Mouse (Mus musculus) stomach, postnatal 0 days (tissue): ENCODE measurements around the gene Sec22b. TPM values are rescaled to one million over a fixed set of nuclear protein-coding genes. Genes with fewer than 3 reads are reported as not detected.

Experiments
- ATAC-seq: fragments of 200-750 bp; cut with Nextera tagmentation; 2 replicates; pipeline ENCODE4 v1.8.0; 2017; ENCODE audit not compliant: low FRiP score, low TSS enrichment
- DNase-seq: peaks from one replicate; pipeline ENCODE4 v3.0.0-alpha.2; 2016; ENCODE audit warnings: low spot score
- H3K27ac ChIP-seq: fragments of 300-500 bp; sonication (generic); replicated peaks from 2 replicates; pipeline ENCODE4 v1.5.1; 2014; ENCODE audit warnings: mild to moderate bottlenecking, control low read depth
- H3K27me3 ChIP-seq: fragments of 300-500 bp; sonication (generic); 2 replicates; pipeline ENCODE4 v1.6.1; 2014; ENCODE audit warnings: low read length; ENCODE audit not compliant: control insufficient read depth, insufficient read depth
- H3K36me3 ChIP-seq: fragments of 300-500 bp; sonication (generic); 2 replicates; pipeline ENCODE4 v1.6.1; 2014; ENCODE audit warnings: low read length, mixed read lengths; ENCODE audit not compliant: control insufficient read depth, insufficient read depth
- H3K4me1 ChIP-seq: fragments of 300-500 bp; sonication (generic); replicated peaks from 2 replicates; pipeline ENCODE4 v1.6.1; 2014; ENCODE audit warnings: antibody characterized with exemption; ENCODE audit not compliant: control insufficient read depth, insufficient read depth
- H3K4me2 ChIP-seq: fragments of 300-500 bp; sonication (generic); replicated peaks from 2 replicates; pipeline ENCODE4 v1.6.1; 2014; ENCODE audit warnings: low read depth, mild to moderate bottlenecking, control low read depth, moderate library complexity
- H3K4me3 ChIP-seq: fragments of 300-500 bp; sonication (generic); 2 replicates; pipeline ENCODE4 v1.5.1; 2014; ENCODE audit warnings: low read depth, low read length, control low read depth
- H3K9ac ChIP-seq: fragments of 300-500 bp; sonication (generic); 2 replicates; pipeline ENCODE4 v1.6.1; 2014; ENCODE audit warnings: mild to moderate bottlenecking, low read length, control low read depth, mixed read lengths
- H3K9me3 ChIP-seq: fragments of 300-500 bp; sonication (generic); 2 replicates; pipeline ENCODE4 v1.6.1; 2016; ENCODE audit warnings: low read length; ENCODE audit not compliant: control insufficient read depth
- CTCF ChIP-seq: IDR thresholded peaks from 2 replicates; pipeline ENCODE4 v1.5.1; 2016; ENCODE audit warnings: antibody characterized with exemption, low read depth, mild to moderate bottlenecking, moderate library complexity
- EP300 ChIP-seq: optimal IDR thresholded peaks from 2 replicates; pipeline ENCODE3; 2016; ENCODE audit warnings: antibody characterized with exemption
- WGBS: fragments of 180-500 bp; shearing (Covaris S2); extraction: QIAGEN DNeasy Blood & Tissue Kit; methylation state at CpG from one replicate; pipeline ENCODE4 v1.1.7; 2014; 5-methylcytosine and 5-hydroxymethylcytosine counted together
- polyA plus RNA-seq: library from polyadenylated mRNA; unstranded; fragments of >200 nt; fragmentation: Nextera tagmentation; extraction: Ambion mirVana; gene quantifications from 2 replicates; pipeline ENCODE4 v1.2.1, GENCODE M21; 2015

The Sec22b gene
- polyA plus RNA-seq, 1 experiment from 2014 or later: 90.6 TPM

DNA sequence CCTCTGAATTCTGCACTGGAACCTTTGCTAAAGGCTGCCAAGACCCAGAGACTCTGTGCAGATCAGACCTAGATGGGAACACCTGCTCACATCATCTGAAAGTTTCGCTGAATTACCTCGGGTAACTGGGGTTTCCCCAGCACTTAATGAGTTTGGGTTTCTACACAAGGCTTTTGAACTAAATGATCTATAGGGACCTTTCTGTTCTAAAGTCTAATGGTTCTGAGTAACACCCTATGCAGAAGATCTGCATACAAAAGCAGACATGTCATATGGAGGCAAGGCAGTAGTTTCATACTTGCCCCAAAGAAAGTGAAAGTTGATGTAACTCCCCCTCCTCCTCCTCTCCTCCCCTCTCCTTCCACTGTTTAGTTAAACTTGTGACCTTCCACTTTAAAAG is 47.5 kb downstream of the Sec22b start:
- no peak overlapping the region for H3K4me2 ChIP-seq
- H3K9me3 ChIP-seq: no peaks in the 10 kb centered on the region
- no peak overlapping the region for H3K4me3 ChIP-seq
- no peak overlapping the region for H3K9ac ChIP-seq
- no peak for DNase-seq
- no peaks in the 10 kb centered on the region for H3K4me1 ChIP-seq
- no peak for TF ChIP-seq CTCF
- TF ChIP-seq EP300: no peak
- H3K27ac ChIP-seq: no peak overlapping the region
- H3K36me3 ChIP-seq: no peaks in the 10 kb centered on the region
- no peaks in the 10 kb centered on the region for H3K27me3 ChIP-seq
- 69% methylated on average over 2 of the region's 2 CpGs for WGBS
- ATAC-seq: no peak

DNA sequence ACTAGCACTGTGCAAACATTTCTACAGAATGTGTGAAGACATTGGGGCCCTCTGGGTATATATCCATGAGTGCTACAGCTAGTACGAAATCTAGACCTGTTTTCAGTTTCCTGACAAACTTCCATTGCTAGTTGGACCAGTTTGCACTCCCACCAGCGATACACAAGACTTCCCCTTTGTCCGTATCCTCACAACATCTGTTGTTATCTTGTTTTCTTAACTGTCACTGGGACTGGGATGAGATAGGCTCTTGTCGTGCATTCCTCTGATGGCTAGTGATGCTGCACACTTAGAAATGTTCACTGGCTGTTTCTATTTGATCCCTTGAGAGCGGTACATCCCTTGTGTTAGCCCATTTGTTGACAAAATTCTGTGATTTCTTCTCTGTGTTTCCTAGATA is 49.0 kb downstream of the Sec22b start:
- Histone ChIP-seq H3K36me3 (no peaks in the 10 kb centered on the region), H3K4me3 (no peak overlapping the region), H3K9me3 (no peaks in the 10 kb centered on the region), H3K4me2 (no peak overlapping the region), H3K9ac (no peak overlapping the region), H3K4me1 (no peaks in the 10 kb centered on the region), H3K27me3 (no peaks in the 10 kb centered on the region), H3K27ac (no peak overlapping the region)
- WGBS: 50% methylated on average over 5 of the region's 5 CpGs
- ATAC-seq: no peak
- TF ChIP-seq EP300: no peak
- TF ChIP-seq CTCF: no peak
- no peak for DNase-seq

DNA sequence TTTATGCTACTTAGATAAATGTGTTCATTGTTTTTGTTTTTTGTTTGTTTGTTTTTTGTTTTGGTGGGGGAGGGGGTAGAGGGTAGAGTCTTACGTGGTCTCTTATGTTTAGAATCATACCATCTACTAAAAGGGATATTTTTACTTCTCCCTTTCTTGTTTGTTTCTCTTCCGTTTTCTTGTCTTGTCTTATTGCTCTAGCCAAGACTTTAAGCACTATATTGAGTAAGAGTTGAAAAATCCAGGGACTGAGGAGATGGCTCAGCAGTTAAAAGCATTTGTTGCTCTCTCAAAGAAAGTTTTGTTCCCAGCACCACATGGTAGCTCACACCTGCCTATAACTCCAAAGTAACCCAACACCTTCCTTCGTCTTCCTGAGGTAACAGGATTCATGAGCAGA is 50.1 kb downstream of the Sec22b start:
- ATAC-seq (no peak), DNase-seq (no peak)
- Histone ChIP-seq H3K36me3 (no peaks in the 10 kb centered on the region), H3K4me3 (no peak overlapping the region), H3K9me3 (no peaks in the 10 kb centered on the region), H3K27me3 (no peaks in the 10 kb centered on the region), H3K4me2 (no peak overlapping the region), H3K9ac (no peak overlapping the region), H3K27ac (no peak overlapping the region), H3K4me1 (no peaks in the 10 kb centered on the region)
- 84% methylated on average over 3 of the region's 3 CpGs for WGBS
- TF ChIP-seq CTCF (no peak), EP300 (no peak)

DNA sequence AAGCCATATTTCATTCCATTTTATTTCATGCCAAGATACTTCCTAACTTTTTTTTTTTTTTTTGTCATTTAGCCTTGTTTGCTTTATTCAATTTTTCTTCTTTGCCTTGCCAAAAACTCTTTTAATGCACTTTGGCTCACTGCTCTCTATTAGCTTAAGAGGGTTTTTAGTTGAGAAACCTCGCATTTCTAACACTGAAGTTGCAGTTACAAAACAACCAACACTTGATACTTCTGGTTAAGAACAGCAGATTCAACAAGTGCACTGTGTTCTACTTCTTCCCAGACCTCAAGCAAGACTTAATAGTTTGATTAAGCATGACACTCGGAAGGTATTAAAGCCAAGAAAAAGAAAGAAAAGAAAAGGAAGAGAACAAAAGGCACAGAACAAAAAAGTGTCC is 52.2 kb downstream of the Sec22b start:
- Histone ChIP-seq H3K9ac (no peak overlapping the region), H3K9me3 (no peaks in the 10 kb centered on the region), H3K4me2 (no peak overlapping the region), H3K27me3 (no peaks in the 10 kb centered on the region), H3K4me3 (no peak overlapping the region), H3K4me1 (no peaks in the 10 kb centered on the region), H3K27ac (no peak overlapping the region), H3K36me3 (no peaks in the 10 kb centered on the region)
- no peak for ATAC-seq
- no peak for DNase-seq
- TF ChIP-seq EP300: no peak
- no peak for TF ChIP-seq CTCF
- WGBS: 68% methylated on average over 2 of the region's 2 CpGs

DNA sequence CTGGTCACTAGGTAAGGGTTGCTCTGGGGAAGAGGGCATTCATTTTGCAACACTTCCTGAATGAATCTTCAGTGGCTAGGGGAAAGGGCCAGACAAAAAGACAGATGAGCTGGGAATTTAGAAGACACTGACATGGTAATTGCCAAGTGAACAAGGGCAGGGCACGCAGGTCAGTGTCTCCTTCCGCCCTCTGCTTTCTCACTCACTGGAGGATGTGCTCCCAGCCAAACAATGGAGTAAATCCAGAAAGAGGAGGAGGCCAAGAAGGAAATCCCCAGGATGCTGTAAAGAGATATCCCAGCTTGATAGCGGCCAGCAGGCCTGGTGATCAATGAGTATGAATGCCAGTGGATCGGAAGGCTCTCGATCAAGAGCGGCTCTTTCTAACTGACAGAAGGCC is 55.3 kb downstream of the Sec22b start:
- Histone ChIP-seq H3K9ac (no peak overlapping the region), H3K27ac (no peak overlapping the region), H3K4me2 (no peak overlapping the region), H3K27me3 (no peaks in the 10 kb centered on the region), H3K4me1 (no peaks in the 10 kb centered on the region), H3K9me3 (no peaks in the 10 kb centered on the region), H3K4me3 (no peak overlapping the region), H3K36me3 (no peaks in the 10 kb centered on the region)
- DNase-seq (no peak), ATAC-seq (no peak)
- 59% methylated on average over 6 of the region's 6 CpGs for WGBS
- TF ChIP-seq EP300 (no peak), CTCF (no peak)

DNA sequence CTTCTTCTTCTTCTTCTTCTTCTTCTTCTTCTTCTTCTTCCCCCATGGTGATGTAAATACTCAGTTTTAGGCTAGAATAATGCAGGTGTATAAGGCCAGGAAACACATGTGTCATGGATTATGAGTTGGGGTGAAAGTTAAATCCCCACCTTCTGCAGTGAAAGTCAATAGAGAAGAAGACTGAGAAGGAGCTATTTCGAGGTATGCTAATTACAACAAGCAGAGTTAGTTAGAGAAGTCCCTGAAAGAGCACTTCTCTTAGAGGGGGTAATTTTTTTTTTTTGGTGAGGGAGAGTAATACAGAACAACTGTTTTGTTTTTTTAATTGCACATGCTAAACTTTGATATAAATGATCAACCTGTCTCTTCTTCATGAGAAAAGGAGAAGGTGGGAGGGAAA is 55.9 kb downstream of the Sec22b start:
- H3K27me3 ChIP-seq: no peaks in the 10 kb centered on the region
- no peak overlapping the region for H3K4me2 ChIP-seq
- H3K36me3 ChIP-seq: no peaks in the 10 kb centered on the region
- WGBS: 69% methylated on average over 1 of the region's 1 CpGs
- no peak overlapping the region for H3K9ac ChIP-seq
- TF ChIP-seq EP300: no peak
- TF ChIP-seq CTCF: no peak
- DNase-seq: no peak
- H3K27ac ChIP-seq: no peak overlapping the region
- no peaks in the 10 kb centered on the region for H3K4me1 ChIP-seq
- no peak for ATAC-seq
- no peaks in the 10 kb centered on the region for H3K9me3 ChIP-seq
- no peak overlapping the region for H3K4me3 ChIP-seq
